Mouse (Mus musculus) thymus, adult 2 months (tissue): ENCODE measurements around the gene Phf10.

Experiments
- CTCF ChIP-seq: fragments of 200-500 bp; IDR thresholded peaks from 2 replicates; pipeline ENCODE4 v1.5.1; 2012; ENCODE audit warnings: mild to moderate bottlenecking, control low read depth, low read length, moderate library complexity, borderline replicate concordance; ENCODE audit not compliant: control insufficient read depth, poor library complexity, insufficient read depth; ENCODE audit errors: extremely low read depth
- POLR2A ChIP-seq: fragments of 200-500 bp; IDR thresholded peaks from 2 replicates; pipeline ENCODE4 v1.6.1; 2012; ENCODE audit warnings: mild to moderate bottlenecking, low read length, control low read depth, moderate library complexity; ENCODE audit not compliant: control insufficient read depth, poor library complexity, insufficient read depth; ENCODE audit errors: extremely low read depth

GRCm38 (mm10) chr17:14921582-14921981 lies 39.5 kb downstream of the Phf10 start:
- TF ChIP-seq CTCF, result no peak
- TF ChIP-seq POLR2A, result no peak
